Mouse (Mus musculus): ENCODE results near the gene Grid2.

DNA sequence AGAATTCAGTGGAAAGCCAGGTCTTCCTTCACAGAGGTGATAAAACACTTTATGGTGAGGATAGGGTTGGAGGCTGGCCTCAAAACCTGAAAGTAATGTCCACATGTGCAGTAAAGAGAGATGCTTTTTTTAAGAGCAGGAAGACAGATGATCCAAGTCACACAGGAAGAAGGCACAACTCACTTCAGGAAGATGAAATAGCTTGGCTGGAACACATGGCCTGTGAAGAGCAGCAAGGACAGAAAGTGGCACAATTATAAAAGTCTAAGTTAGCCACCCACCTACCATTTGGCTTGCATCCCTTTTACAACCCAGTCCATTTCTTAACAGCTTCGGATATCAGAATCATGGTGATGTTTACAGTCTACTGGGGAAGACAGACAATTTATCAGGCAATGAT lies 1423.1 kb downstream of the Grid2 start:
- TF ChIP-seq CTCF (IDR thresholded peaks at IDR 0.05; ENCODE audit: low read depth): no peak
- no peak for TF ChIP-seq EP300 (optimal IDR thresholded peaks at IDR 0.05)

All from stomach, postnatal 0 days (tissue).